Mouse (Mus musculus) A20 (cell line): ENCODE measurements at regions not wholly inside any gene's neighbourhood (a gene's known extent, or its start where the extent isn't known, plus 50 kb on each side); places are given as distances from the start of the nearest gene placed in this dataset.
A peak's percentile ranks its signal among the peaks of the same experiment; 100 is the strongest.

Experiments
- DNase-seq: peaks from one replicate; pipeline ENCODE4 v3.0.0-alpha.2; 2011; ENCODE audit warnings: low read depth, low spot score

DNA sequence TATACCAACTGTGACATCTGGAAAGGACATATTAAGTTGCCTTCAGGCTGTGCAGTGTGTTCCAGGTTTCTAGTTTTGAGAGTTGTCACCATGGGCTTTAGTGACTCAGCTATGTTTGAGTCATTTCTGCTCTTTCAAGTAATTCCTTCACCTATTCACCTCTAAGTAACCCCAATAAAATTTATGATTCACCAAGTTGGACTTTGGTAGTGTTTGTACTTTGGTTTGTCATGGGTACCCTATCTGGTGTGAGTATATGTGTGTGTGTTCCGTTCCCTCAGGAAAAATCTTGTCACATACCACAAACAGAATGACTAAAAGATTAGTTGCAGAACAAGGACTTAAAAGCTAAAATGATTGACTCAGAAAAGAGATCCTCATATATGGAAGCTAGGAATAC is 76.8 kb upstream of the Crbn start:
- no peak for DNase-seq

DNA sequence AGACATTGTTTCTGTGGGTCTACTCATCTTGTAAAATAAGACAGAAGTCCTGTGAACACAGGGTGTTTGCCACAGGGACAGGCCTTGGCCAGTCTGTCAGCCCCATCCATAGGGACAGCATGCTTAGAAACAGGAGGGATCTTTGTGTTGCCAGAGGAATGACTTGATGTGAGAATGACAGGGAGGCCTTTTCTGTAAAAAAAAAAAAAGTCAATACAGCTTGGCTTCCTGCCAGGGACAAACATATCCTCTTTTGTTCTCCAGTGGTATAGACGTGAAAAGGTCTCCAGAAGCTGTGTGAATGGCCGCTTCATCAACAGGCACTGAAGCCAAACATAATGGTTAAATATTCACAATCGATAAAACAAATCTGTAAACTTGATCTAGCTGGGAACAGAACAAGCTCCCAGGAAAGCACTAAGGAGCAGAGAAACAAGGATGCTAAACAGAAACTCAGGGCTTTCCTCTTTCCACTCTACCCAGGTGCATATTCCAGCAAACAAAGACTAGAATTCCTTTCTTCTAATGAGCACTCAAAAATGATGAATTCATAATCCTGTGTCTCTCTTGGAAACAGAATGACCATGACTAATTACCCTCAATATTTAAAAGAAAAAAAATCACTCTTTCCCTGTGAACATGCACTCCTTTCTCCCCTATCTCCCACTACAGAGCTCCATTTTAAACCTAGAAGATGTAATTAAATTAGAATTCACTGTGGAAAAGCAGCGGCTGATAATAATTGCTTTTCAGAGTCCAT is 92.2 kb upstream of the Crbn start:
- DNase-seq = no peak

DNA sequence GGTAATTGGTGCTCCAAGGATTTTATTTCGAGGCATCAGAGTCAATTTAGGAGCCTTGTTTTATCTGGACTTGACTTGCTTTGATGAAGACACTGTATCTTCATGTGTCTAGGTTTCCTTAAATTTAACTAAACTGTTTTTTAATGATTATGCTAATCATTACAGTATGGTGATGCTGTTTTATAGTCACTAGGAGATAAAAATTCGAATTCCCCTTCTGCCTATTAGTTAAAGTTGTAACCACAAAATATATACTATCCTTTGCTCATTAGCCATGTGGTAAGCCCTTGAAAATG is 92.7 kb upstream of the Crbn start:
- DNase-seq = no peak

DNA sequence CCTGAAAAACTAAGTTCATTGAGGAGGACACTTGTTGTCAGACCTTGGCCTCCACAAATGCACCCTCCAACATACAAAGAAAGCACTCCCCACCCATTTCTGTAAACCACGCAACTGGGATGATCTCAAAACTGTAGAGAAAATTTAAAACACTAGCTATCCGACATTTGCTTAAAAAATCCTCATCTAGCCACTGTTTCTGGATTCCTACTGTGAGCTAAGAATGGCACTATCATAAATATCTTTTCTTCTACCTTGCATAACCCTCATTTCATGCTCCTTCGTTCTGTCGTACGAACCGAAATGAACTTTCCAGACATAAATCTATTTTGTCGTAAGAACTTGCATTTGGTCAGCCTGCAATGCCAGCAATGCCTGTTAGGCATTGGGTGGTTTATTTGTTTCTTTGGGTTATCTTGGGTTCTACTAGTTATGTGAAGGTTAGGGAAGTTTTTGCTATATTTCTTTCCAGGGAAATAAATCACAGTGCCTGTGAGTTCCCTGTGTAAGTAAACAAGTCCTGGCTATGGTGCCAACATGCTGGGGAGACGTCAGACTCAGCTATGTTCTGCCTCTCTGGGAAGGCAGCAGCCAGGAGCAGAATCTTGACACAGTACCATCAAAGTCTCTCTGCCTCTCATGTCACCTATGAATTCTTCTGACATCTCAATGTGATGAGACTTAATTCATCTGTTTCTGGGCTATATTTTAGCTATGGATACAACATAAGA is 104.2 kb upstream of the Crbn start:
- DNase-seq = no peak

DNA sequence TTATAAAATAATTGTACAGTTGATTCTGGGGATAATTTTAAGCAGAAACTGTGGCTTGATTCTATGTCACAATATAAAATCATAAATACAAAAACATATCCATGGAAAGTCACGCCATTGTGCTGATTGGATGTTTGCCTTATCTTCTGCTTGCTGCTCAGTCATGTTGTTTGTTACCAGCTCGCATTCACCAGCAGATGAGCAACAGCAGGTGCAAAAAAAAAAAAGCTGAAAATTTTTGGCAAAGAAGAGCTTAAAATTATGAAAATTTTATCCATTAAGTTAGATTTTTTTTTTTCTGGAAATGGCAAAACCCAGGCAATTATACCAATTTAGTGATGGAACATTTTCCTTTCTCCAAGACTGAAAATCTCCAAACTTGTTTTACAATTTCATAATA is 115.2 kb upstream of the Crbn start:
- DNase-seq = no peak

DNA sequence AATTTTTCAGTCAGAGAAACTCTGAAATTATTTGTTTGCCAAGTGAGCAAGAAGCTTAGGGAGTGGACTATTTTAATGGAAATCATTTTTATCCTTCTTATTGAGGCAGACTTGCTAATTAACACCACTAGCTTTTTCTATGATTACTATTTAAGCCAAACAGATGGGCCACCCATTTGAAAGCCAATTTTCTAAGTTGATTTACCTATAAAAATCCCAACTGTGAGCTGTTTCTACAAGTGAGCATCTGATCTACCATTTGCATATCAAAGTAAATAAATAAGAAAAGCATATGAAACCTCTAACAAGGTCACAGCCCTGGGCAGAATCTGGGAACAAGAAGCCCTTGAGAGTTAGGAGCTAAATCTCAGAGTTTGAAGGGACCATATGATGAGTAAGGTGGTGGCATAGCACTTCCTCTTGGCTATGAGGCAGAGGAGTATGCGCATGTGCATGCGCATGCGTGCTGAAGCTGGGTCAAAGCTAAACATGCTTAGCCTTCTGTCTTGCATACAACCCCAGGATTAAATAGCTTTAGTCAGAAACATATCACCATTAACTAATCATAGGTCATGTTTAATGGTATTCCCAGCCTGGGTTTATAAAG is 116.9 kb upstream of the Crbn start:
- no peak for DNase-seq

DNA sequence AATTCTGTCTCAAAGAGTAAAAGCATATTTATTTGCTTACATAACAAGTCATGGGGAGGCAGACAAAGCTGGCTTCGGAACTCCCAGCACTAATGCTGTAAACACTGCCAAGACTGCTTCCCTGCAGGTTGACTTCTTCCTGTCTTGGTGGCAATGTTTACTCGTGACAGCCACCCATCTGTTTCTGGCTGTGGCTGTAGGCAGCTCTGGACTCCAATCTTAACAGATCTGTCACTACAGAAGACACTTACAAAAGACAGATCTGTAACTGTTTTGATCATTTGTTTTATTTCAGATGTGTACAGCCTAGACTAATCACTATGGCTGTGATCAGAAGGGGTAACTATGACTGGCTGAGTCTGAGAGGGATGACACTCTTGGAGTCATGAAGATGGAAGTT is 121.1 kb upstream of the Crbn start:
- DNase-seq = no peak

DNA sequence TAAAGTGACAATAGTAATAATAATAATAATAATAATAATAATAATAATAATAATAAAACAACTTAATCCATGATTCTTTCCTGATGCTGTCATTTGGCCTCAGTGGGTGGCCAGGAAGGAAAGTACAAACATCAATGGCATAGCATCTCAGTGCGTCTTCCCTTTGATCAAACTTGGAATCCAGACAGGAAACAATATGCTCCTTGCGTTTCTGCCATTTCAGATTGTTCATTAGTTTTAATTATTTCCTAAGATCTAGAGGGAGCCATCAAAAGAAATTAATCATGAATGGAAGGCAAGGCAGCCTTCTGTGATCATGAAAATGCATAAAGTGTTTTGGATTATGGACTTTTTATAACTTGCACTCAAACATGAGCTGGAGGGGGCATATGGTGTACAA is 125.6 kb upstream of the Crbn start:
- DNase-seq = no peak

DNA sequence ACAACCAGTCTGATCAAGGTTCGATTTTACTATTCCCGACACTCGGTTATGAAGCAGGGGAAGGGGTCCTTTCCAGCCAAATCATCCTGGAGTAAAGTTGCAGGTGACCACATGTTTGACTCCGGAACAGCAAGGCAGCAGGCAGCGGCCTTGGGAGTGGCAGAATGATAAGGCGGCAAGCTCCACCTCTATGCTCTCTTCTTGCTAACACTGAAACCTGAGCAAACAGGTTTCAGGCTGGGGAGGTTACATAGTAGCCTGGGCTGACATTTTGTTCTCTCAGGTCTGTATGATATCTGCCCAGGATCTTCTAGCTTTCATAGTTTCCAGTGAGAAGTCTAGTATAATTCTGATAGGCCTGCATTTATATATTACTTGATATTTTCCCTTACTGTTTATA is 133.7 kb upstream of the Crbn start:
- no peak for DNase-seq

DNA sequence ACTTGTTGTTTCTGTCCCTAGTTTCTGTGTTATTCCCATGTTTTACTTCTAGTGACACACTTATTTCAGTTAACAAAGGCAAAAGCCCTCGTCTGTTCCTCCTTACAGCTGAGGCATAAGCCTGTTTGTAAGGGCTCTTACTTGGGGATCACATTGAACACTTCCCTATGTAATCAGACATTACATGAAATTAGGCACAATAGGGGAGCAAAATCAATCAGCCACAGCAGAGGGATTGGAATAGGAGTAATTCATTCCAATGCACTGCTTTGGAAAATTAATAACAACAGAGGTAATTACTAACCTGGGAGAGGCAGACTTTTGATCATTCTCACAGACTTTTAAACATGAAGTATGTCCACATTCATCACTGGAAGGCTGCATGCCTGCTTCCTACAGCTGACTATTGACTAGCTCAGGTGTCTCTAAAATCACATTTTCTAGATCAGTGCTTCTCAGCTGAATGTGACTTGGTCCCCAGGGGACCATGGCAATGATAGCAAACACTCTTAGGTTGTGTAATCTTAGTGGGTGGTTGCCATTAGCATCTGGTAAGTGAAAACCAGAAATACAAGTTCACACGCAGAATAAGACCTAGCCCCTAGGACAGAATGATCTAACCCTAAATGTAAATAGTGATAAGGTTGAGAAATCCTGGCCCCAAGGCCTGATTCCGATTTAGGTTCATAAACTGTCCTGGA is 146.5 kb upstream of the Crbn start:
- no peak for DNase-seq

DNA sequence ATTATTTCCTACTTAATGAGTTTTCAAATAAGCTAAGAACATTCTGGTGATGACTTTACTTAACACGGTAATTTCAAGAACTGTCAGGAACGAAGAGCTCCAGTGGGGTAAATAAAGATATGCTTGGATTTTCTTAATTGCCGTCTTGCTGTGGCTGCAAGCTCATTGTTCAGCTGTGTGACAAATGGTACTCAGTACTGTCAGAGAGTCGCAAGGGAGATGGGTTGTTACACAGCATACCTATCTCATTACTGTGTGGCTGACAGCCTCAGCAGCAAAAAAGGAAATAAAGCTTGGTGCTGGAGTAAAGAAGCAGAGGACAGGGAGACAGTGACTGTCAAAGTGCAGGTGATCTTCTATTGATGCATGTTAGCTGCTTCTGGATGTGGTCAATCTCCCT is 151.0 kb upstream of the Crbn start:
- no peak for DNase-seq

DNA sequence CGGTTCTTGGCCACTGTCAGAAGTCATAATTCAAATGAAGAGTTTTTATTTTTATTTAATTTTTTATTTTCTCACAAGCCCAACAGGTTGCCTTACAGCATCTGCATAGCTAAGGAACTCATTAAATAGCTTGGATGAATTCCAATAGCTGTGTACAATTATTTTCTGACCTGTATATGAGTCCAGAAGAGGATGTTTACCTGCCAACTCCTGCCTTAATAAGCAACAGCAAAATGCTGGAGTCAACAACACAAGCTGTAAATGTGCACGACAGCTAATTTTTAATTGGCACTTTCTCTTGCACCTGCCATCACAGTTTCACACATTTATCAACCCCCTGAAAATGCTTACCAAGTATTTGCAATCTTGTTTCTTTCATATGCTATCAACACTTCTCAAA is 161.4 kb upstream of the Crbn start:
- no peak for DNase-seq

DNA sequence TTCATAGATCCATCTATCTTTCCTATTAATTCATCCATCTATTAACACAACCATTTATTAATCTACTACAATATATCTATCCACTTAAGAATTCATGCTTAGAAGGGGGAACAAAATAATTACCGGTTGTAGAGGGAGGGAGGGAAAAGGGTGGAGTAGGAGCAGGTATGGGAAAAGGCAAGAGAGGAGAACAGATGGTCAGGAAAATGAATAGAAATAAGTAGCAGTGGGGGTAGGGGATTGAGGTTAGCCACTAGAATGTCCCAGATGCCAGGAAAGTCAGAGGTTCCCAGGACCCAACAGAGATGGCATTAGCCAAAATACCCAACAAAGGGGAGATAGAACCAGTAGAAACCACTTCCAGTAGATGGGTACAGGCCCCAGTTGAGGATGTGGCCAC is 164.5 kb upstream of the Crbn start:
- DNase-seq = no peak

DNA sequence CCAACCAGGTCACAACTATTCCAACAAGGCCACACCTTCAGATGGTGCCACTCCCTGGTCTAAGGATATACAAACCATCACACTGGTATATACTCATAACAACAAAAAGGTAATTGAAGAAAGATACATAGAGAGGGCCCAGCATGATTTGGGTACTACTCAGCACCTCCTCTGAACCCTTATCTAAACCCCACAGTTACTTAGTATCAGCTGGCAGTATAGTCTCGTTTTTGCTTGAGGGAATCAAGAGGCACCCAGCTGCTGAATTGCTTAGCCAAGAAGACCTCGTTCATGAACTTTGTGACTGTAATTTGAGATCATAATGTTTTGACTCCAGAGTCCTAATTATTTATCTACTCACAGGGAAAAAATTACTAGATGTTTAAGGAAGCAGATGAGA is 175.6 kb upstream of the Crbn start:
- no peak for DNase-seq

DNA sequence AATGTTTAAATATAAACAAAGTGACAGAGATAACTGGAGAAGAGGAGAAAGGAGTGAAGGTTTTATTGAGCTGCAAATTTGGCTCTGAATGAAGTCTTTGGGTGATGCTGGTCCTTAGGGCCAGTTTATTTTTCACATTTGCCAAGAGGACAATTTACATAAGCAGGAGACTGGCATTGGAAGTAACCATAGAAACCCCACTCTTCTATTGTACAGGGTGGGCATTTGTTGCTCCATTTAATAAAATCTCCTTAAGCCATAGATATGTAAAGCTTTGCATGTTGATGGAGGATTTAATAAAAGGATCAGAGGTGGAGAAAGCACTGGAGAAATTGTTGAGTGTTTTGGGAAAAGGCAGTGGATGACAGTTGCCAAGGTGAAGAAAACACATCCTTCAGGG is 178.8 kb upstream of the Crbn start:
- DNase-seq = no peak

DNA sequence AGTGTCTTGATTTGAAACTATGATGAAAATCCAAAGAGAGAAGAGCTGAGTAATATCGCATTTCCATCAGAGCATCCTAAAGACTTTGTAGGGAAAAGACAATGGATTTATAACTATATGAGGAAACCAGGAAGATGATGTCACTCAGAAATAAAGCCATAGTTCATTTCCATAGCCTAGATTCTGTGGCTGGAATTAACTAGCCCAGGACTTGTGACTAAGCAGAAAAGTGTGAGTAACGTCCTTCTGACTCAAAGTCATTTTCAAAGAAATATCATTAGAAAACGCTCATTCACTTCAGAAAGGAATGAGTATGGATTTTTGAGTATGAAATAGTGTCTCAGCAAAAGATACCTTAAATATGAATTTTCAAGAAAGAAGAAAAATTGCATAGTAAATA is 179.9 kb upstream of the Crbn start:
- no peak for DNase-seq

DNA sequence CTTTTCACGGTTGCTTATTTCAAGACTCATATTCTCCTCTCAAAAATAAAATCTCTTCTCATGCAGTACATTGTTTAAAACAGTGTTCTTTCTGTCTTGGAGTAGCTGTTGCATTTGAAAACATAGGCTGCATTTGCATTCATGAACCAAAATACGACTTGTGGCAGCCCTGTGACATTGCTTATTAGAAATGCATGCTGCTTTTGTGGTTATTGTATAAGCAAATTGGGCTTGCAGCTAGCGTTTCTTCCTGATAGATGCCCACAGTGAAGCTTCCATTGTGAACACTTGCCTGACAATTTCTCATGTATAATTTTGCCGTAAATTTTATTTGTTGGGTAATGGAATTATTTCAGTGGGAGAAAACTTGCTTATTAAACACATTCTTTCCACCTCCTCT is 180.3 kb upstream of the Crbn start:
- DNase-seq = peak; percentile 14

DNA sequence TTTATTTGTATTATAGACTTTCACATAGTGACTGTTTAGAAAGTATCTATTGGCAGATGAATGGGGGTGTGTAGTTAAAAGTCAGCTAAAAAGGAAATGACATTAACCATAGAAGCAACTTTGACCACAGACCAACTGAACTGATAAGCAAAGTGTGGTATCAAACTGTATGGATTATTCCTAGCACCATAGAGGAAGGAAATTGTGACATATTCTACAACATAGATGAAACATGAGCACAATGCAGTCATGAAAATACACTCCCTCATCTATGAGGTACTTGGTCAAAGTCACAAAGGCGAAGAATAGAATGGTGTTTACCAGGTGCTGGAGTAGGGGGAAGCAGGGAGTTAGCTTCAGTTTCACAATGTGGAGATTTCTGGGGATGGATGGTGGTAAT is 181.4 kb upstream of the Crbn start:
- DNase-seq = no peak

DNA sequence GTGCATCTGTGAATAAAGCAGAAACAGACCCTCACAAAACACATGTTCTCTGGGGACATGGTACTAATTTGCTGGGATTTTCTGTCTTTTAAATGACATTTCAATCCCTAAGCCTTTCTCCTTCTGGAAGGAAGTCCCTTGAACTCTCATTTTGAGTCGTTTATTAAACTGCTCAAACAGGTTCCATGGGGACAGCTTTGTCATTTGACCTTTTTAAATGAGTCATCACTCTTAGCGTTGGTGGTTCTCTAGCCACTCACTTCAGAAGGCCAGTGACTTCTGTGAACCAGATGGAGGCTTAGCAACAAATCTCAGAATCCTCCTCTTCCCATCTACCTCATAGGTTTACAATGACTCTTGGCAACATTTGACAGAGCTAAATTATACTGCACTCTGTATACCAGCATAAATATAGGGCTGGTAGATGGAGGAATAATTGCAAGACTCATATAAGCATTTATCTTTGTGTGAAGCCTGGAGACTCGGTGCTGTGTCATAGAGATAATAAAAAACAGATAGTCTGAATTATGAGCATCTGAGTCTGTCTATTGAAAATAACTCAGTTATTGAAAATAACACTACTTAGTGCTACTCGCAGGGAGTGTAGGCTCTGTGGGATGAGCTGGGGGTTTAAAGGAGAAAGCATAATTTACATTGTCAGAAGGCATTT is 185.4 kb upstream of the Crbn start:
- DNase-seq = no peak

DNA sequence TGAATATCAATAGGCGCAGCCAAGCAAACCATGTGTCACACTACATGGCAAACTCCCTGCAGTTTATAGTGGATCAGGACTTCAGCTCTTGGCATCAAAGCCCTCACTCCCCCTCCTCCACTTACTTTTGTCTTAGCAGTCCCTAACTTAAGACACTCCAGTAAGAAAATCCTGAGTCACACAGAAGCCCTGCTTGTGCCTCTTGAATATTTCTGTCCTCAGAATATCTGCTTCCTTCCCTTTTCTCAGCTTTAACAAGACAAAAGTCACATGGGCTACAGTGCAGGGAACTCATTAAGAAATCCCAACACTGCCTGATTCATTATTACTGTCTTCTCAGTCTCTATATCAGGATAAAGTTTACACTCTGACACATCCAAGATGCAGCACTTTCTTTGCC is 191.7 kb upstream of the Crbn start:
- DNase-seq = no peak

DNA sequence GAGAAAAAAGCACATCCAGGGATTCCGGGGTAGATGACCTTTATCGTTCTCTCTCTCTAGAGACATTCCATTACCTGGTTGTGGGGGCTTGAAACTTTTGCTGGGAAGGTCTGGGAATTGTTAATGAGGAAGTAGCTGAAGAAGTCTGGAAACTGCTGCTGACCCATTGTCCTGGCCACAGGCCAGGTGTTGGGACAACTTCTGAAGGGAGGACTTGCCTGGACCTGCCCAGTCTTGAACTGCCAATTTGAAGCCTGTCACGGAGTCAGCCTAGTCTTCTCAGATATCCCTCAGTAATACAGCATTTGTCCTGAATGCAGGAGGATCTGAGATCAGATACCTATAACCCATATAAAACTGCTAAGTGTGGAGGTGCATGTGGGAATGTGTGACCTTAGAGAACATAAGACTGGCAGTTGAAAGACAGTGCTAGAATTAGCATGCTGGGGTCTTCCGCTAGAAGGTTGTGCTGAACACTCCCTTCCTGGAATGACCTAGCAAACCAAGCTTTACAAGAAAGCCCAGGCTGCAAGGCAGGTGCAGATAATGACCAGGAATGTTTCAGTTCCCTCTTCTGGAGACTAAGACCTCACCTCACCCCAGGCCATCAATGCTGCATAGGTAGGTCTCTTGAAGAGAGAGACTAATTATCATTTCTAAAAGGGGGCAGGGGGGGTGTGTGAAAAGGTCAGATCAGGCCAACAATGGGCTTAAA is 204.7 kb upstream of the Crbn start:
- peak; percentile 17 for DNase-seq

DNA sequence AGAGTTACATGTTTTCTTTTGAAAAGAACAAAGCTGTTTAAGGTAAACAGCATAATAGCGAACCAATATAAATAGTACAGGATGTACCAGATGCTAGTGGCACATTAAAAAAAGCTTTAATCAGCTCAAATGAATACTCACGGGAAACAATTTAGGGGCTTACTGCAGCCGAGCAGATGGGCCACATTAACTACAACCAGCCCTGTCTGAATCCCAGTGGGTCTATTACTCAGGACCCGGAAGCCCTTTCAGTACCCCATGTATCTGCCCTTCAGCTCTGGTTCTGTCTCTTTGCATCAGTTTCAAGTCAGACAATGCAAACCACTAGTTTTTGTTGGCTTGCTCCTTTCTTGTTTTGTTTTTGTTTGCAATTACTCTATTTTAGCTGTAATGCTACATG is 210.9 kb upstream of the Crbn start:
- no peak for DNase-seq
